Mouse (Mus musculus) MEL (cell line): Measurements from ENCODE around the gene Fbxw7.

Experiments used
- CTCF ChIP-seq, 3 experiments: IDR thresholded peaks in 2 of 3; conservative IDR thresholded peaks in 1 of 3; 2 replicates each; pipeline ENCODE4 v1.5.1; 2011 to 2012; ENCODE audit warnings: low read length in 3 of 3, low read depth in 2 of 3, mild to moderate bottlenecking in 2 of 3, improper control_type of control experiment in 1 of 3, inconsistent platforms in 1 of 3, mixed read lengths in 1 of 3, moderate library complexity in 1 of 3; ENCODE audit not compliant: control insufficient read depth in 1 of 3, insufficient read depth in 1 of 3, poor library complexity in 1 of 3, severe bottlenecking in 1 of 3
- ETS1 ChIP-seq: IDR thresholded peaks from 2 replicates; pipeline ENCODE4 v1.6.1; 2012; ENCODE audit warnings: low read depth, mild to moderate bottlenecking, inconsistent platforms, low read length, improper control_type of control experiment, moderate library complexity
- JUND ChIP-seq: IDR thresholded peaks from 2 replicates; pipeline ENCODE4 v1.6.1; 2011; ENCODE audit warnings: low read depth, mild to moderate bottlenecking, improper control_type of control experiment, low read length
- POLR2A ChIP-seq, 2 experiments: IDR thresholded peaks; 2 replicates each; pipeline ENCODE4 v1.6.1; 2011 to 2012; ENCODE audit warnings: low read length in 2 of 2, mild to moderate bottlenecking in 2 of 2, control low read depth in 1 of 2, improper control_type of control experiment in 1 of 2, low read depth in 1 of 2, moderate library complexity in 1 of 2; ENCODE audit not compliant: control insufficient read depth in 1 of 2, insufficient read depth in 1 of 2, poor library complexity in 1 of 2
- ZKSCAN1 ChIP-seq: IDR thresholded peaks from 2 replicates; pipeline ENCODE4 v1.6.1; 2012; ENCODE audit warnings: low read depth, mild to moderate bottlenecking, inconsistent platforms, low read length, improper control_type of control experiment, moderate library complexity

DNA sequence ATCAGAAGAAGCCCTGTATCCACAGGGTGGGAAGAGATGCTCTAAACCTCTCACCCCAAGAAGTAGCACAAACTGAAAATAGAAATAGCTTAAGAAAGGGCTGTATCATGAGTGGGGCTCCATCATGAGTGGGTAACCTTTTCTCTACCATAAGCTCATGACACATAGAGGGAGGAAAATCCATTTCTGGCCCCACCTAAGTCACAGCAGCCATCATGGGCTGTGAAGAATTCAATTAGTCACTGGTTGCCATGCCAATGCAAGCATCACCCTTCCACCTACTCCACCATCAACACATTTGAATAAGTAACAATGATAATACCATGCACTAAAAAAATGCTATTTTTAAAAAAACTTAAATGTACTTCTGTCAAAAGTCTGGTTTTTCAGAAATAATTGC is 205.1 kb downstream of the Fbxw7 start:
- TF ChIP-seq POLR2A (IDR thresholded peaks at IDR 0.05; ENCODE audit: control insufficient read depth in 1 of 2, insufficient read depth in 1 of 2, low read depth in 1 of 2, low read length in 2 of 2, poor library complexity in 1 of 2), result no peak
- TF ChIP-seq ETS1, result no peak
- no peak for TF ChIP-seq CTCF (IDR thresholded peaks at IDR 0.05 in 2 of 3, conservative IDR thresholded peaks at IDR 0.05 in 1 of 3; ENCODE audit: control insufficient read depth in 1 of 3, insufficient read depth in 1 of 3, low read depth in 2 of 3, low read length in 3 of 3, poor library complexity in 1 of 3, severe bottlenecking in 1 of 3)
- no peak for TF ChIP-seq JUND
- no peak for TF ChIP-seq ZKSCAN1
